Mouse (Mus musculus) lung, embryonic 14.5 days (tissue): Measurements from ENCODE around the gene Ptpro. TPM values are rescaled to one million over a fixed set of nuclear protein-coding genes. Genes with fewer than 3 reads are reported as not detected.
A peak's percentile ranks its signal among the peaks of the same experiment; 100 is the strongest.

Experiments used
- ATAC-seq: fragments of 200-750 bp; cut with Nextera tagmentation; 2 replicates; pipeline ENCODE4 v1.8.0; 2017; ENCODE audit warnings: mild to moderate bottlenecking, moderate TSS enrichment, moderate library complexity; ENCODE audit not compliant: insufficient read depth
- DNase-seq: peaks from one replicate; pipeline ENCODE4 v3.0.0-alpha.2; 2015
- H3K27ac ChIP-seq: fragments of 300-500 bp; sonication (generic); 2 replicates; pipeline ENCODE4 v1.5.1; 2014; ENCODE audit warnings: low read depth, mild to moderate bottlenecking, moderate library complexity
- H3K27me3 ChIP-seq: fragments of 300-500 bp; sonication (generic); 2 replicates; pipeline ENCODE4 v1.6.1; 2014; ENCODE audit warnings: low read length, control low read depth; ENCODE audit not compliant: insufficient read depth
- H3K36me3 ChIP-seq: fragments of 300-500 bp; sonication (generic); 2 replicates; pipeline ENCODE4 v1.6.1; 2014; ENCODE audit warnings: control low read depth; ENCODE audit not compliant: insufficient read depth
- H3K4me1 ChIP-seq: fragments of 300-500 bp; sonication (generic); 2 replicates; pipeline ENCODE4 v1.6.1; 2014; ENCODE audit warnings: antibody characterized with exemption, control low read depth; ENCODE audit not compliant: insufficient read depth
- H3K4me2 ChIP-seq: fragments of 300-500 bp; sonication (generic); 2 replicates; pipeline ENCODE4 v1.6.1; 2014; ENCODE audit warnings: mild to moderate bottlenecking
- H3K4me3 ChIP-seq: fragments of 300-500 bp; sonication (generic); 2 replicates; pipeline ENCODE4 v1.5.1; 2014; ENCODE audit warnings: low read depth, low read length
- H3K9ac ChIP-seq: fragments of 300-500 bp; sonication (generic); 2 replicates; pipeline ENCODE4 v1.6.1; 2014
- H3K9me3 ChIP-seq: fragments of 300-500 bp; sonication (generic); 2 replicates; pipeline ENCODE4 v1.6.1; 2016; ENCODE audit warnings: low read depth, low read length, control low read depth
- CTCF ChIP-seq: IDR thresholded peaks from 2 replicates; pipeline ENCODE4 v1.5.1; 2016; ENCODE audit warnings: antibody characterized with exemption, low read depth
- WGBS: fragments of 180-500 bp; shearing (Covaris S2); extraction: QIAGEN DNeasy Blood & Tissue Kit; methylation state at CpG from one replicate; pipeline ENCODE4 v1.1.7; 2014; 5-methylcytosine and 5-hydroxymethylcytosine counted together
- polyA plus RNA-seq: library from polyadenylated mRNA; unstranded; fragments of >200 nt; fragmentation: Nextera tagmentation; extraction: Ambion mirVana; gene quantifications from 2 replicates; pipeline ENCODE4 v1.2.1, GENCODE M21; 2014

Ptpro gene
- polyA plus RNA-seq, 1 experiment from 2014 or later = 2.8 TPM

GRCm38 (mm10) chr6:137292421-137292820, 40.3 kb downstream of the Ptpro start:
- H3K4me3 ChIP-seq = no peak overlapping the region
- ATAC-seq (no peak), DNase-seq (no peak)
- no peaks in the 10 kb centered on the region for H3K4me1 ChIP-seq
- H3K9me3 ChIP-seq = no peaks in the 10 kb centered on the region
- no peak overlapping the region for H3K4me2 ChIP-seq
- WGBS = 71% methylated on average over 2 of the region's 2 CpGs
- no peak overlapping the region for H3K27ac ChIP-seq
- no peak for TF ChIP-seq CTCF
- H3K36me3 ChIP-seq = no peaks in the 10 kb centered on the region
- H3K9ac ChIP-seq = no peak overlapping the region
- no peaks in the 10 kb centered on the region for H3K27me3 ChIP-seq

DNA sequence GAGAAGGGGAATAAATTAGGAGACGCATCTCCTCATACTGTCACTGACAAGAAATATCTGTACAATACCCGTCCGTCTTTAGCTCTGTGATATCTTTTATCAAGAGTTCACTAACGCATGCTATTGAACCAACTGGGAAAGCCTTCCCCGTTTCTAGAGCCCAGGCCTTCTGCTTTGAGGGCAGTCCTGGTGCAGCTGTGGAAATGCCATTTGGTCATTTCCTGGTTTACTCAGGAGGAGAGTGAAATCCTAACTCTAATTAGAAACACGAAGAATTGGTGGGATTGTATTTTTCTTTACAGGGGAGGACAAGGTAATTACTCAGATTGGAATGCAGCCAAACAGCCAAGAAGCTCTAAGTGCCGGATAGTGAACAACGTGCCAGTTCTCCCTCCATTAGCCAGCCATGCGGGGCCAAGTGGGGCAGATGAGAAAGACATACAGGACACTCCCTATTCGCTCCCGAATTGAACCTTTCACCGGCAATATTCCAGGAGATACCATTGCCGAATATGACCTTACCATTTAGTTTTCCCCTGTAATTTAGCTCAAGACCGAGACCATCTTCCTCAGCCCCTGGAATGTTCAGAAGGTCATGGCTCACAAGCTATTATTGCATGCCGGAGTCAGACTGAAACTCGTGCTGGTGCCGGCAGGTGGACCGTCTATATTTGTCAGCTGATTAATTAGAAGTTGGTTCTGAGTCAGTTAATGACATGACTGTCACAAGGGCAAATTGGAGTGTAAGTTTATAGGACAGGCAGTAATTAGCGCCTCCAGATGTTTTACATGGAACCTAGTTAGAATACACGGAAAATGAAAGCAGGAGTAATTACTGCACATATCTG, 43.1 kb downstream of the Ptpro start:
- Histone ChIP-seq H3K27ac (no peak overlapping the region), H3K4me3 (no peak overlapping the region), H3K36me3 (no peaks in the 10 kb centered on the region), H3K4me1 (no peaks in the 10 kb centered on the region), H3K9me3 (no peaks in the 10 kb centered on the region), H3K4me2 (no peak overlapping the region), H3K9ac (no peak overlapping the region), H3K27me3 (no peaks in the 10 kb centered on the region)
- 64% methylated on average over 20 of the region's 20 CpGs for WGBS
- no peak for TF ChIP-seq CTCF
- ATAC-seq (no peak), DNase-seq (no peak)

- no peaks in the 10 kb centered on the region for H3K27me3 ChIP-seq
- TF ChIP-seq CTCF = no peak
- no peak overlapping the region for H3K9ac ChIP-seq
- no peaks in the 10 kb centered on the region for H3K9me3 ChIP-seq
- no peak overlapping the region for H3K27ac ChIP-seq
- H3K4me1 ChIP-seq = no peaks in the 10 kb centered on the region
- 85% methylated on average over 4 of the region's 4 CpGs for WGBS
- H3K4me3 ChIP-seq = no peak overlapping the region
- DNase-seq = no peak
- no peak for ATAC-seq
- no peak overlapping the region for H3K4me2 ChIP-seq
- no peaks in the 10 kb centered on the region for H3K36me3 ChIP-seq
These were observed 50.4 kb downstream of the Ptpro start for GRCm38 (mm10) chr6:137302561-137302960.

DNA sequence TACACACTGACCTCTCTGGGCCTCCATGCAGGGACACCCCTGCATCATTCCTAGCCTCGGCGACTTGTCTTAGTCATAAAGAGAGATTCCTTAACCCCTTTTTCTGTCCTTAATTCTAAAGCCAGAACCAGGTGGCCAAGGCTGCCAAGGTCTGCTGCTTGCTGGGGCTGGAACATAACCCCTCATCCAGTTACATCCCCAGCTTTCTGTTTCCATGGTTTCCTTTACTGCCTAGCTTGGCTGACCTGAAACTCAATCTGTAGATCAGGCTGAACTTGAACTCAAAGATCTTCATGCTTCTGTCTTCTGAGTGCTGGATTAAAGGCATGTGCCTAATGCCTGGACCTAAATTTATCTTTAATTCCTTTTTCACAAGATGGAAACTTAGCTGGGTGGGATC, 51.7 kb downstream of the Ptpro start:
- DNase-seq (no peak), ATAC-seq (no peak)
- H3K9me3 ChIP-seq = no peaks in the 10 kb centered on the region
- H3K27me3 ChIP-seq = no peaks in the 10 kb centered on the region
- no peak overlapping the region for H3K4me3 ChIP-seq
- no peak overlapping the region for H3K27ac ChIP-seq
- WGBS = 72% methylated on average over 2 of the region's 2 CpGs
- no peak overlapping the region for H3K4me2 ChIP-seq
- H3K4me1 ChIP-seq = no peaks in the 10 kb centered on the region
- no peak overlapping the region for H3K9ac ChIP-seq
- no peak for TF ChIP-seq CTCF
- no peaks in the 10 kb centered on the region for H3K36me3 ChIP-seq

- no peaks in the 10 kb centered on the region for H3K4me1 ChIP-seq
- H3K4me3 ChIP-seq = no peak overlapping the region
- H3K27me3 ChIP-seq = no peaks in the 10 kb centered on the region
- no peak for TF ChIP-seq CTCF
- WGBS = 27% methylated on average over 4 of the region's 4 CpGs
- no peak overlapping the region for H3K27ac ChIP-seq
- H3K9ac ChIP-seq = no peak overlapping the region
- H3K36me3 ChIP-seq = no peaks in the 10 kb centered on the region
- no peaks in the 10 kb centered on the region for H3K9me3 ChIP-seq
- H3K4me2 ChIP-seq = no peak overlapping the region
- ATAC-seq = no peak
- DNase-seq = no peak
These were observed 63.1 kb downstream of the Ptpro start for GRCm38 (mm10) chr6:137315265-137315664.

DNA sequence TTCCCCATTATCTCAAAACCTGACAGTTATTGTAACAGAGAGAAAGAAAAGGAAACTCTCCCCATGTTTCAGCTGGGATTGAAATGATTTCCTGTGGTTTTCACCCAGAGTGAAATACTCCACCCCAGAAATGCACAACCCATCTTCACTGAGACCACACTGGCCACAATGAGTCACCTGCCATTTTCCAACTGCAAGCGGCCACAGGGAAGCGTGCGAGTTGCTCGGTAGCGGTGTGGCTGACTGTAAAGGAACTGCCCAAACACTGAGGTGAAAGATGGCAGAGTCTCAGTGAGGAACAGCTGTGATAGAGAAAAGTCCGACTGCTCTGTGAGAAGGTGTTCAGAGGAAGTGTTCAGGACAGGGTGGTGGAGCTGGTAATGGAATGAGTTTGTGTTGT, 64.2 kb downstream of the Ptpro start:
- H3K9ac ChIP-seq = no peak overlapping the region
- no peaks in the 10 kb centered on the region for H3K36me3 ChIP-seq
- ATAC-seq (no peak), DNase-seq (no peak)
- no peaks in the 10 kb centered on the region for H3K27me3 ChIP-seq
- WGBS = 74% methylated on average over 6 of the region's 6 CpGs
- no peak overlapping the region for H3K4me2 ChIP-seq
- H3K4me3 ChIP-seq = no peak overlapping the region
- H3K9me3 ChIP-seq = no peaks in the 10 kb centered on the region
- H3K27ac ChIP-seq = no peak overlapping the region
- TF ChIP-seq CTCF = no peak
- no peaks in the 10 kb centered on the region for H3K4me1 ChIP-seq

DNA sequence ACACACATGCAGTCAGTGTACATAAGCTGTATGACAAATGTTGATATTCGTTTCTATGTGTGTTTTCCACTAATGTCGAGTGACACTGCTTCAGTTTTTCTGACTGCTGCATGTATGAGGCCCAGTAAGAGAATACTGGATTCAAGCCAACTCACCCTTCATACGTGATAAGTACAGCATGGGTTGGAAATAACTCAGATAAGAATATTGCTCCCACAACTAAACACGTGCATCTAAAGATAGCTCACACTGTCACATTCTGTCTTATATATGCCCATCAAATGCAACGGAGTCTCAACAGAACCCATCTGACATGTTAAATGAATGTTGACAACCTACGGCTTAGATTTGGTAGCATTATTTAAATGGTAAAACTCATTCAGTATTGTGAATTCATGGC, 65.4 kb downstream of the Ptpro start:
- no peak overlapping the region for H3K4me3 ChIP-seq
- H3K27me3 ChIP-seq = no peaks in the 10 kb centered on the region
- no peak overlapping the region for H3K4me2 ChIP-seq
- H3K36me3 ChIP-seq = no peaks in the 10 kb centered on the region
- WGBS = 55% methylated on average over 6 of the region's 6 CpGs
- ATAC-seq = 0 out of 2 replicates have a peak, but pooled peaks have one; percentile 49
- DNase-seq = no peak
- no peak overlapping the region for H3K9ac ChIP-seq
- H3K27ac ChIP-seq = no peak overlapping the region
- no peaks in the 10 kb centered on the region for H3K4me1 ChIP-seq
- no peaks in the 10 kb centered on the region for H3K9me3 ChIP-seq
- no peak for TF ChIP-seq CTCF
